Mouse (Mus musculus) T-helper 1 cell (primary cell): ENCODE measurements around the gene Itga9.

Experiments
- in situ Hi-C: fragments of 300-600 bp; cut with MboI, MseI; formaldehyde crosslinking; loops from one replicate; pipeline ENCODE4 v1.15.1; 2025; ENCODE audit warnings: high pct_unique_total_duplicates

The Itga9 gene

GRCm38 (mm10) chr9:118944388-118944787 is 337.9 kb downstream of the Itga9 start:
- in situ Hi-C loops: no loop called here

DNA sequence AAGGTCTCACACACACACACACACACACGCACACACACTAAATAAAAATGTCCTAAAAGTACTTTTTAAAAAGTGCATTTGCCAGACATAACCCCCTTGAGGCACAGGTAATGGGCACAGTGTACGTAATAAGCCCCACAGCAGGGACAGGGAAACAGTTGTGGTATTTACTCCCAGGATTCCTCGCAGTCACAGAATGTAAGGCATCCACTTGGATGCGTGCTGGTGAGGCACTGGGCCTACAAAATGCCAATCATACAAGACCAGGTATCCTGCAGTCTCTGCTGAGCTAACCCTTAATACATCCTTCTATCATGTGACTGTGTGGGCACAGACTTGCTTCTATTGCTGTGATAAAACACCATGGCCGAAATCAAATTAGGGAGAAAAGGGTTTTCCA is 342.0 kb downstream of the Itga9 start:
- in situ Hi-C loops: no loop called here

GRCm38 (mm10) chr9:118949124-118949523 is 342.6 kb downstream of the Itga9 start:
- in situ Hi-C loops: no loop called here

DNA sequence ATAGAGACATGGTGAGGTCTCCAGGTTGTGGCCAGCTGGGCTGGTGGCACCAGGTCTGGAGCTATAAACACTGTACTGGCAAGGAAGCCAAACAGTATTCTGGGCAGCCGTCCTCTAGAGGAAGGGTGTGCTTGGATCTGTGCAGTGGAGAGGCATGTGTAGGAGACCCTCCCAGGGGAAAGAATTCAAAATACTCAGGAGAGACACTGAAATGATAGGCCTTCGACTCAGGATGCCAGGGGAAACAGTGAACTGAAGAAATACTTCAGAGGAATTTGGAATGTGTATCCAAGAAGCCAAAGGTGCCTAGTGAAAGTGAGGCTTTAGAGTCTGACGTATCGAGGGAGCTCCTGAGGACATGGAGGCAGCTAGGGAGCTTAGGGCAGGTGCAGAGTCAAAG is 343.2 kb downstream of the Itga9 start:
- in situ Hi-C loops: no loop called here

GRCm38 (mm10) chr9:118950061-118950460 is 343.6 kb downstream of the Itga9 start:
- in situ Hi-C loops: no loop called here
